Mouse (Mus musculus): ENCODE measurements at regions not wholly inside any gene's neighbourhood (a gene's known extent, or its start where the extent isn't known, plus 50 kb on each side); places are given as distances from the start of the nearest gene placed in this dataset.
A peak's percentile ranks its signal among the peaks of the same experiment; 100 is the strongest.

DNA sequence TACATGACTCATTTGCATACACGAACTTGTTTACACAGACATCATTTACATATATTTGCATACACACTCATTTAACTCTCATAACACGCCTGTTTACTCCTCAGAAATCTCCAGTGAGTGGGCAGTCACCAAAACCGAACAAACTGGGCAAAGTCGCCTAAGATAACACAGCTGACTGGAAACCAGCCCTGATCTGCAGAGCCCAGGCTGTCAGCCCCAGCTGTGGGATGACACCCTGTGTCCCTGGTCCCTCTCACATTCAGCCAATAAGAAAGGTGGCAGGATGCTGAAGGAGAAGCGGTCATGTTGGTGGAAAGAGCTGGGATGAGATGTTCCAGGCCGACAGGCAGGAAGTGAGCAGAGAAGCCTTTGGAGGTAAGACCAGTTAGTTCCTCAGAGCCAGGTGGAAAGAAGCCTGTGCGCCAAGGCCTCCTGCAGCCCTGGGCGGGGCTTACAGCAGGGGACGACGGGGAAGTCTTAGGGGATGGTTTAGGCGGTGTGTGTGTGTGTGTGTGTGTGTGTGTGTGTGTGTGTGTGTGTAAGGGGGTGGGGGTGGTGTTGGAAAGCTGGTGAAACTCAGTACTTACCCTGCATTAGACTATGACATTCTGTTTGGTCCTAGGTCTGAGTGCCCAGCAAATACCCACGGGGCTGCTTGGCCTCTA, 69.8 kb upstream of the Slc45a1 start:
- Histone ChIP-seq H3K9ac (no peak overlapping the region), H3K4me1 (replicated peaks) (peaks cover 29% of the 10 kb centered on the region), H3K4me2 (no peak overlapping the region), H3K4me3 (no peak overlapping the region), H3K36me3 (no peaks in the 10 kb centered on the region), H3K9me3 (replicated peaks) (peaks cover 3% of the 10 kb centered on the region), H3K27ac (ENCODE audit: poor library complexity, severe bottlenecking) (no peak overlapping the region), H3K27me3 (replicated peaks) (no peaks in the 10 kb centered on the region)
- WGBS, result 53% methylated on average over 12 of the region's 12 CpGs
- no peak for ATAC-seq (ENCODE audit: insufficient number of reproducible peaks, low FRiP score)

DNA sequence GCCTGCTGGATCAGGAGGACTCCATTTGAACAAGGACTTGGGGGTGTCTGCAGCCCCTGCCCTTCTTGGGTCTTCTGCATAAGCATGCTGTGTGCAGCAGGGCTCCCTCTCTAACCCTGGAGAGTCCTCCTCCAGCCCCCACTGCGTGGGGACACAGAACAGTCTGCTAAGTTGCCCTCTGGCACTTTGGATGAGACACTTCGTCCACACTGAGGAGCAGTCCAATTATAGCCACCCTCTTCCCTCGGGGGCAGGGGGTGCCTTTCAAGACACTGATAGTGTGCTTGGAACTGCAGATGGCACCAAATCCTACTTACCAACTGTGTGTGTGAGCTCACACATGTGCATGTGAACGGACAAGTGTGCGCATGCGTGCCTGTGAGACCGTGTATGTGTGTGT, 65.9 kb upstream of the Slc45a1 start:
- Histone ChIP-seq H3K9ac (no peak overlapping the region), H3K27ac (ENCODE audit: poor library complexity, severe bottlenecking) (no peak overlapping the region)
- ATAC-seq (ENCODE audit: insufficient number of reproducible peaks, low FRiP score), result no peak

DNA sequence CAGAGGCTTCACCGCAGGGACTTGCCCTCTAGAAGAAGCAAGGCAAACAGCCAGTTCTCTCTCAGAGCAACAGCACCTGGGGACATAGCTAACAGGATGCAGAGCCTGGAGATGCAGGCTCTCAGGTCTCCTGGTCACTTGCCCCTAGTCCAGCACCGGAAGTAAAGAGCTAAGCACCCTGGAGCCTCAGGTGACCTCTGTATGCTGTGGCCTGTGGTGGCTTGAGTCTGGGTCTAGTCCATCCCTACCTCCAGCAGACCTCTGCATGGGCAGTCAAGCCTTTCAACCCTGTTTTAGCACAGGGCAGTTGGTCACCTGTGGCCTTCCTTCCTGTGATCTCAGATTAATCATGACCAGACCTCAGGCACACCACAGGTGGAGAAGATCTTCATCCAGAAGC, 63.1 kb upstream of the Slc45a1 start:
- no peak for ATAC-seq (ENCODE audit: insufficient number of reproducible peaks, low FRiP score)
- Histone ChIP-seq H3K9ac (no peak overlapping the region), H3K27me3 (replicated peaks) (no peaks in the 10 kb centered on the region), H3K36me3 (no peaks in the 10 kb centered on the region), H3K27ac (ENCODE audit: poor library complexity, severe bottlenecking) (no peak overlapping the region), H3K4me1 (replicated peaks) (peaks cover 16% of the 10 kb centered on the region), H3K4me2 (no peak overlapping the region), H3K4me3 (no peak overlapping the region), H3K9me3 (replicated peaks) (no peaks in the 10 kb centered on the region)
- 60% methylated on average over 2 of the region's 2 CpGs for WGBS

More for the DNA sequence above, 65.9 kb upstream of the Slc45a1 start:
- no peak overlapping the region for H3K4me2 ChIP-seq
- WGBS, result 58% methylated on average over 7 of the region's 7 CpGs
- no peaks in the 10 kb centered on the region for H3K9me3 ChIP-seq (replicated peaks)
- peaks cover 15% of the 10 kb centered on the region for H3K4me1 ChIP-seq (replicated peaks)
- no peak overlapping the region for H3K4me3 ChIP-seq
- no peaks in the 10 kb centered on the region for H3K36me3 ChIP-seq
- H3K27me3 ChIP-seq (replicated peaks), result no peaks in the 10 kb centered on the region

DNA sequence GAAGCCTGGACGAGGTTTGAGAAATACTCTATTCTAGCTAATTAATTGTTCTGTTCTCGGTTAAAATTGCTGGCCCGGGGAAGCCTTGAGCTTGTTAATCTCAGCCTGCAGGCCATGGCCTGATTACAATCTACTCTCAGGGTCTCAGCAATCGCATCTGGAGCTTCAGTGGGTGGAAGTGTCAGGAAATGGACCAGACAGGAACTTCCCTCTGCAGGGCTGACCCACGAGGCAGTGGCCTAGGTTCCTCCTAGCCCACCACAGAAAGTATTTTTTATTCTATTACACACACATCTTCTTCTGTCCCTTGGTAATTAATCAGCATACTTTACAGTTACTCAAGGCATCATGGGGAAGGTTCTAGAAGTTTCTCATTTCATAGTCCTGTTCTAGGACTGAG, 61.3 kb upstream of the Slc45a1 start:
- WGBS, result 36% methylated on average over 5 of the region's 5 CpGs
- no peak overlapping the region for H3K27ac ChIP-seq (ENCODE audit: poor library complexity, severe bottlenecking)

DNA sequence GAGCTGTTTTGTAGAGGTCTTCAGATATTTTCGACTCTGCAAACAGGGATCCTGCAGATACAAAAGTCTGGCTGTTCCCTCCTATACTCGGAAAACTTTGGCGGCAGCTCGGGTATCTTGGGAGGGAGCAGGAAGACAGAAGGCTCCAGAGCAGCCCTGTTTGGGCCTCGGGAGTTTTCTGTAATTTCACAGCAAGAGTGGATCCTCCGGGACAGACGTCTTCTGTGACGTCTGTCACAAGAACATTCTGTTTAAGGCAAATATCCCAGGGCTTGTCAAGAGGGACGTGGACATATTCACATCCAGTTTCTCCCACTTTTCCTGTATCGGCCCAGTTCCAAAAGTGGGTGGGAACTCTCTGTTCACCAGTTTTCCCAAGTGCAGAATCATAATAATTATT, 60.9 kb upstream of the Slc45a1 start:
- Histone ChIP-seq H3K4me3 (no peak overlapping the region), H3K27ac (ENCODE audit: poor library complexity, severe bottlenecking) (no peak overlapping the region), H3K36me3 (no peaks in the 10 kb centered on the region), H3K27me3 (replicated peaks) (no peaks in the 10 kb centered on the region), H3K9ac (no peak overlapping the region), H3K9me3 (replicated peaks) (no peaks in the 10 kb centered on the region), H3K4me2 (no peak overlapping the region), H3K4me1 (replicated peaks) (peaks cover 24% of the 10 kb centered on the region)
- no peak for ATAC-seq (ENCODE audit: insufficient number of reproducible peaks, low FRiP score)
- WGBS, result 51% methylated on average over 10 of the region's 10 CpGs

More for the DNA sequence above, 61.3 kb upstream of the Slc45a1 start:
- H3K27me3 ChIP-seq (replicated peaks), result no peaks in the 10 kb centered on the region
- no peaks in the 10 kb centered on the region for H3K9me3 ChIP-seq (replicated peaks)
- H3K9ac ChIP-seq, result no peak overlapping the region
- no peak overlapping the region for H3K4me2 ChIP-seq
- no peak for ATAC-seq (ENCODE audit: insufficient number of reproducible peaks, low FRiP score)
- peaks cover 28% of the 10 kb centered on the region for H3K4me1 ChIP-seq (replicated peaks)
- H3K36me3 ChIP-seq, result no peaks in the 10 kb centered on the region
- H3K4me3 ChIP-seq, result no peak overlapping the region

DNA sequence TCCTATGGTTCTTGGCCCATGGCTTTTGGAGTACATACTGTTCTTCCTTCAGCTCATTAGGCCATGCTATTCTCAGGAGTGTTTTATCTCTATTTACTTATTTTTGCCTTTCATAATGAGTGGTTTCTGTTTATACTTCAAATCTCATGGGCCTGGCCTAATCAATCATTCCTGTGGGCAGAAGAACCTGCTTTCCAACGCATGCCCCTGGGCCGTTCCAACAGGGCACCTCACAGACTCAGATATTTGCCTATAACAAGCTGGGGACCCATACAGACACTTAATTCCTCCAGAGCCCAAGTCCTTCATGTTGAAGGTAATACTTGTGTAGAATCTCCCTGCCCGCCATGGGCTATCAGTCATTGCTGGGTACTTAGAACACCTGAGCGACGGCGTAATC, 59.7 kb upstream of the Slc45a1 start:
- no peak for ATAC-seq (ENCODE audit: insufficient number of reproducible peaks, low FRiP score)
- Histone ChIP-seq H3K4me1 (replicated peaks) (peaks cover 29% of the 10 kb centered on the region), H3K9ac (no peak overlapping the region), H3K36me3 (no peaks in the 10 kb centered on the region), H3K27ac (ENCODE audit: poor library complexity, severe bottlenecking) (no peak overlapping the region), H3K4me2 (no peak overlapping the region), H3K4me3 (no peak overlapping the region), H3K9me3 (replicated peaks) (no peaks in the 10 kb centered on the region), H3K27me3 (replicated peaks) (no peaks in the 10 kb centered on the region)
- 91% methylated on average over 6 of the region's 6 CpGs for WGBS

DNA sequence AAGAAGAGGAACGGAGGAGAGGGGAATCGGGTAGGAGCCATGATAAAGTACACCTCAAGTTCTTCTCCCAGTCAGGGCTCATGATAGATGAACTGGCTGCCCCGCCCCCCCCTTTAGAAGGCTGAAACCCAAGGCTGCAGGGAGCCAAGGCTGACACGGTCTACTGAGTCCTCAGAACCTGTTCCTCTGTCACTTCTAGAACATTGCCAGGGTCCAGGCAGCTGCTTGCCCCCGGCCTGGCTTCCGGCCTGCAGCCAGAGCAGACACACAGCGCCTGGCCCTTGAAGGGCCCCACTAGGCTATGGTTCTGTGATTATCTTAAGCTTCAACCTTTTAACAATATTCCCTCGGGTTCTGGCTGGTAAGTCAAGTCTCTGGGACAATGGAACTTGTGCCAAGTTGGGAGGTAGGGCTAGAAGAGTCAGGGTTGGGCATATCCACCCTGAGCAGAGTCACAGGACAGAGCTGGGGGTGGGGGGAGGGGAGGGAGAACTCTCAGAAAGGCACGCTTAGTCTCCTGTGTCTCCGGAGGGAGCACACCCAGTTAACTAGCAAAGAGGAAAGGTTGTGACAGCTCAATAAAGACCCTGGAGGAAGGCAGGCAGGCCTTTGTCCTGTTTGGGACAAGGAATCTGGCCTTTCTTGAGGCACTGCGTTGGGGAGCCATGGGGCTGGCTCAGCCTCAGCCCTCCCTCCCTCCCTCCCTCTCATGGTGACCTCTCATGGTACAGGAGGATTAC, 57.6 kb upstream of the Slc45a1 start:
- Histone ChIP-seq H3K4me2 (no peak overlapping the region), H3K27ac (ENCODE audit: poor library complexity, severe bottlenecking) (no peak overlapping the region), H3K27me3 (replicated peaks) (no peaks in the 10 kb centered on the region), H3K4me3 (no peak overlapping the region), H3K9ac (no peak overlapping the region), H3K4me1 (replicated peaks) (peaks cover 37% of the 10 kb centered on the region), H3K9me3 (replicated peaks) (no peaks in the 10 kb centered on the region), H3K36me3 (no peaks in the 10 kb centered on the region)
- no peak for ATAC-seq (ENCODE audit: insufficient number of reproducible peaks, low FRiP score)
- 40% methylated on average over 11 of the region's 11 CpGs for WGBS

DNA sequence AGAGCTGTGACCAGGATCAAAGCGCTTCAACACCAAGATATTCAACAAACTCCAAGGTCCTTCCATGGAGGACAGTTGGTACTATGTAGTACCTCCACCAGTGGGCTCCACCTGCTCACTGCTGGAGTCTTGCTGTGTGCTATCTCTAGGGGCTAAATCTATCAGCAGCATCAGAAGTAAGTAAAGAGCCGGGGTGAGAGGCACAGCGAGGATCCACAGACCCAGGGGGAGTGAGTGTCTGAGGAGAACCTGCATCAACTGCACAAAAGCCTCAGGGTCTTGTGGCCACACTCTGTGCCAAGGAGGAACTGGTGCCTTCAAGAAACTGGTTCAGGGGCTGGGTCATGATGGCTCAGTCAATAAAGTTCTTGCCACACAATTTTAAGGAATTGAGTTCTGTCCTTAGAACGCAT, 56.6 kb upstream of the Slc45a1 start:
- H3K4me1 ChIP-seq (replicated peaks), result peaks cover 37% of the 10 kb centered on the region
- ATAC-seq (ENCODE audit: insufficient number of reproducible peaks, low FRiP score), result no peak
- H3K27me3 ChIP-seq (replicated peaks), result no peaks in the 10 kb centered on the region
- H3K9me3 ChIP-seq (replicated peaks), result peaks cover 6% of the 10 kb centered on the region; the same call in 1 of the 2 replicates
- no peak overlapping the region for H3K4me2 ChIP-seq
- H3K9ac ChIP-seq, result no peak overlapping the region
- H3K36me3 ChIP-seq, result no peaks in the 10 kb centered on the region
- no peak overlapping the region for H3K27ac ChIP-seq (ENCODE audit: poor library complexity, severe bottlenecking)
- H3K4me3 ChIP-seq, result no peak overlapping the region
- WGBS, result 66% methylated on average over 4 of the region's 4 CpGs

DNA sequence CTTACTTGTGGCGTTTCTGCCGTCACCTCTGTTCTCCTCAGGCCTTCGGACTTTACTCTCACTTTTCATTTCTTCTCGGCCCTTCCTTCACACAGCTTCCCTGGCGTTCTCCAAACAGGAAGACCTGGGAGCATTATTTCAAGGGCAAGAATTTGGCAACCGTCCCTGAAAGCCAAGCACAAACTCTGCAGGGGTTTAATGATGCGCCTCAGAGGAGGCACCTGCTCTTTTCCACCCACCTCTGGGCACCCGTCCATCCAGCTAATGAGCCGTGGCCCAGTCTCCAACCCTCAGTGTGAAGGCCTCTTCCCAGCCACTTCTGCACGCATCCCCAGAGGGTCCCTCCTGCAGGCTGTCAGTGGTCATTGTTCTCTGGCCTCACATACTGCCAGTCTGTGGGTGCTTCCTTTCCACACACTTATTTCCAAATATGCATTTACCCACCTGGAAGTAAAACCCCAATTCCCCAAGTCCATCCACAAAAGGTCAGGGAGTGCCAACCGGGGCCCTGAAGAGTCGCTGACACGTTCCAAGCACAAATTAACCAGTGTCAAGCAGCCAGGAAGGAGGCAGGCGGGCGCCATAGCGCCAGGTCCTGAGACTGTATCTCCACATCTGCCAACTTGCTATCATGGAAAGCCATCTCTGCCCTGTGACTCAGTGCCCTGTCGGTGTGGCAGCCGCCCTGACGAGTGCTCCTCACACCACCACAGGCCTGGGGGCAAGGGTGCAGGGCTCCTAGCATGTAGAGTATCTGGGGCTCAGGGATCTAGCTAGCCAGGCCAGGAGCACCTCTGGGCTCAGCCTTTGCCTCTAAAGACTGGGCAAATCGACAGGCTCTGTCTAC, 56.0 kb upstream of the Slc45a1 start:
- no peak overlapping the region for H3K9ac ChIP-seq
- no peak overlapping the region for H3K27ac ChIP-seq (ENCODE audit: poor library complexity, severe bottlenecking)
- no peak overlapping the region for H3K4me2 ChIP-seq

DNA sequence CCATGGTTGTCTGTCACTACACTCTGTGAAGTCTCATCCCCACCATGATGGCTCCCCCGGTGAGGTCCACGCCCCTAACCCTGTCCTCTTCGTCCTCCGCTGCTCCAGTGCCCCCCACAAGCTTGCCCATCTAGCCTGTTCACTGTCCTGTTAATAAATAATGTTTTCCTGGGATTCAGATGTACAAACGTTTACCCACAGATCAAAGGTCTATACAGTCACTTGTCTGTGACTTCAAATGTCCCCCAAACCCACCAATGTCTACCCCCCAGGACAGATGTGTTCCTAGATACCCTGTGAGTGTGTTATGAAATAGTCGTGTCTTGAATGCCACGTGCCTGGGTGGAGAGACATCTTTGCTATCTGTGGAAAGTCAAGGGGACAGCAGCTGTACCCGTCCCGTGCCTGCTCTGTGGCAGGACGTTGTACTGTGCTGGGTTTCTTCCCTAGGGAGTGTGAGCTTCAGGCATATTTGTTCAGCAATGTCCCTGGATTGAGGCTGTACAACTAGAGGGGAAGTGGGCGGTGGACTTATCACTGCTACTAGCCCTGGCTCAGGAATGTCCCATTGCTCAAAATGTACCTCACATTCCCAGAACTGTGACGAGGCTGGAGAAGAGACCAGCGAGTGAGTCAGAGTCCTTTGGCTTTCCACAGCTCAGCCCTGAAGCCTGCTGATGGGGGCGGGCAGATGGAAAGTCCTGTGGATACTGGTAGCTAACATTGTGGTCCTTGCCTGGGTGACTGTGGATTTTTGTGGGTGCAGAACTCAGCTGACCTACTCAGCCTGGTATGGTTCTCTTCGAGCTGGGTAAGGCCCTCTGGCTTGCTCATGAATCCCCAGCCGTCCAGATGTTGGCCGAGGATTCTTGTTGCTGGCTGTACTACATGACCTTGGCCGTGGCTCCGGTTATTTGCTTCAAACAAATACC, 55.1 kb upstream of the Slc45a1 start:
- Histone ChIP-seq H3K9me3 (replicated peaks) (peaks cover 10% of the 10 kb centered on the region; the same call in 1 of the 2 replicates), H3K9ac (no peak overlapping the region), H3K4me1 (replicated peaks) (peaks cover 33% of the 10 kb centered on the region), H3K4me3 (no peak overlapping the region), H3K27me3 (replicated peaks) (no peaks in the 10 kb centered on the region), H3K27ac (ENCODE audit: poor library complexity, severe bottlenecking) (no peak overlapping the region), H3K36me3 (no peaks in the 10 kb centered on the region), H3K4me2 (no peak overlapping the region)
- 50% methylated on average over 19 of the region's 19 CpGs for WGBS
- peak; percentile 38 for ATAC-seq (ENCODE audit: insufficient number of reproducible peaks, low FRiP score)

More for the DNA sequence above, 56.0 kb upstream of the Slc45a1 start:
- Histone ChIP-seq H3K4me1 (replicated peaks) (peaks cover 33% of the 10 kb centered on the region), H3K9me3 (replicated peaks) (peaks cover 10% of the 10 kb centered on the region; the same call in 1 of the 2 replicates), H3K27me3 (replicated peaks) (no peaks in the 10 kb centered on the region), H3K36me3 (no peaks in the 10 kb centered on the region), H3K4me3 (no peak overlapping the region)
- WGBS, result 74% methylated on average over 20 of the region's 20 CpGs
- no peak for ATAC-seq (ENCODE audit: insufficient number of reproducible peaks, low FRiP score)
